In the genomic region with DNA sequence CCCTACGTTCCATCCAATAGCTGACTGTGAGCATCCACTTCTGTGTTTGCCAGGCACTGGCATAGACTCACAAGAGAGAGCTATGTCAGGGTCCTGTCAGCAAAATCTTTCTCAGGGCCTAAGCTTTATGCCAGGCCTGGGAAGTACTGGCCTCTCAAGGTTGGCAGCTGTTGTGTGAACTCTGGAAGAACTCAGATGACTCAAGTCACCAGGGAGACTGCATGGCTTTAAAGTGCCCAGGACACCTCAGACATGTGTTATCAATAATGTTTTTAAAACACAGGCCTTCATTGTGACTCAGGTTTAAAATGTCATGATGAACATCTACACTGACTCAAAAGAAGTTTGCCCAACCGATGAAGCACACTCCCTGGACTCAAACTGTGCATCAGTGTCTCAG, we compare ENCODE assay signal across 26 mouse cellular contexts. TPM values are rescaled to one million over a fixed set of nuclear protein-coding genes. Genes with fewer than 3 reads are reported as not detected.
DNase-seq lines count a peak whose midpoint lies in the region.
"Had no signal": no experiment of that assay in that cellular context is flagged by ENCODE, and none has a peak within 500 bp of the region (broad histone marks: within the 10 kb centered on the region; RNA-seq: fewer than 3 reads in every experiment).

No protein-coding gene starts in this region.

- H3K36me3 ChIP-seq in hindbrain, embryonic 10.5 days: peaks cover 41% of the 10 kb centered on the region

- H3K27ac ChIP-seq in hindbrain, embryonic 10.5 days: no peak overlapping the region
- H3K27ac ChIP-seq: embryonic facial prominence, embryonic 12.5 days; forebrain, embryonic 12.5 days; gastrocnemius, adult 2 months; heart, embryonic 10.5 days; hindbrain, embryonic 13.5 days; hindbrain, postnatal 0 days had no signal

- peak; percentile 48 to 76 for DNase-seq in adrenal gland, adult (ENCODE audit: inconsistent age in 2 of 2, low spot score in 1 of 2)
- DNase-seq in adrenal gland, postnatal 4 days (ENCODE audit: low spot score in 2 of 2): no peak
- DNase-seq in adipocyte (ENCODE audit: low spot score): peak; percentile 49
- DNase-seq in adrenal gland, postnatal 25 days: peak; percentile 6
- no peak for DNase-seq in hindbrain, embryonic 10.5 days (ENCODE audit: low spot score)
- DNase-seq in left cerebral cortex, adult 18-20 months (ENCODE audit: low spot score in 2 of 2): no peak
- DNase-seq in left cerebral cortex, adult 9 months (ENCODE audit: low spot score in 2 of 2): no peak
- DNase-seq: cerebellum, adult 11-12 months; cerebellum, adult 9-10 months; cerebellum, postnatal 25 days; gastrocnemius, adult 2 months; gastrocnemius, postnatal 36 days; heart, adult 11 months; heart, postnatal 10 days; heart, postnatal 4 days; kidney, adult 11 months; kidney, adult 9 months had no signal

- no peak overlapping the region for H3K4me3 ChIP-seq in hindbrain, embryonic 10.5 days
- H3K4me3 ChIP-seq: embryonic facial prominence, embryonic 12.5 days; forebrain, embryonic 12.5 days; gastrocnemius, adult 2 months; heart, embryonic 10.5 days; hindbrain, embryonic 13.5 days had no signal

- H3K4me1 ChIP-seq in hindbrain, embryonic 10.5 days (replicated peaks): peaks cover 6% of the 10 kb centered on the region

- 82% methylated on average over 2 of the region's 2 CpGs for WGBS in hindbrain, embryonic 10.5 days

- no peaks in the 10 kb centered on the region for H3K9me3 ChIP-seq in hindbrain, embryonic 10.5 days
- H3K9me3 ChIP-seq: embryonic facial prominence, embryonic 12.5 days; forebrain, embryonic 12.5 days; heart, embryonic 10.5 days; hindbrain, embryonic 13.5 days had no signal

- no peaks in the 10 kb centered on the region for H3K27me3 ChIP-seq in hindbrain, embryonic 10.5 days (ENCODE audit: insufficient read depth, poor library complexity, severe bottlenecking)
- H3K27me3 ChIP-seq: CH12.LX; embryonic facial prominence, embryonic 12.5 days; forebrain, embryonic 12.5 days; hindbrain, embryonic 13.5 days had no signal

RNA-seq across cellular contexts. Expression of gene Rwdd1, which starts 6.2 kb away (rescaled TPM):
- total RNA-seq in adrenal gland, postnatal 4 days (2021): 10 to 100 TPM; 78.5 to 79.1 TPM
- 88.3 and 95.6 TPM in 2 replicates for total RNA-seq in adrenal gland, postnatal 25 days (2021)
- polyA plus RNA-seq in hindbrain, embryonic 10.5 days (2016; fragmentation: Nextera tagmentation; extraction: Ambion mirVana): 126 and 143 TPM in 2 replicates
- total RNA-seq in left cerebral cortex, adult 18-20 months (2021): 100 to 1,000 TPM in 1 of 2 experiments, 10 to 100 TPM in 1; 99.0 to 111 TPM

RNA-seq across cellular contexts. Expression of gene Trappc3l, which starts 24.2 kb away (rescaled TPM):
- total RNA-seq in adrenal gland, postnatal 4 days (2021): not detected
- total RNA-seq in adrenal gland, postnatal 25 days (2021): not detected in 2 replicates
- not detected in 2 replicates for polyA plus RNA-seq in hindbrain, embryonic 10.5 days (2016; fragmentation: Nextera tagmentation; extraction: Ambion mirVana)
- total RNA-seq in left cerebral cortex, adult 18-20 months (2021): under 1 TPM in 1 of 2 experiments, not detected in 1; 0.40 TPM
- total RNA-seq: CH12.LX; gastrocnemius, adult 2 months; gastrocnemius, postnatal 36 days; heart, postnatal 10 days; heart, postnatal 4 days; hindbrain, postnatal 0 days had no signal
- polyA plus RNA-seq: embryonic facial prominence, embryonic 12.5 days; forebrain, embryonic 12.5 days; forebrain, embryonic 16.5 days; heart, embryonic 10.5 days; heart, embryonic 14.5 days; hindbrain, embryonic 13.5 days; hindbrain, postnatal 0 days; intestine, embryonic 14.5 days had no signal

RNA-seq across cellular contexts. Expression of gene Calhm4, which starts 30.9 kb away (rescaled TPM):
- not detected for total RNA-seq in adrenal gland, postnatal 4 days (2021)
- not detected in 2 replicates for total RNA-seq in adrenal gland, postnatal 25 days (2021)
- polyA plus RNA-seq in hindbrain, embryonic 10.5 days (2016; fragmentation: Nextera tagmentation; extraction: Ambion mirVana): not detected in 2 replicates
- not detected for total RNA-seq in left cerebral cortex, adult 18-20 months (2021)
- total RNA-seq: gastrocnemius, adult 2 months; gastrocnemius, postnatal 36 days; heart, postnatal 10 days; heart, postnatal 4 days; hindbrain, postnatal 0 days had no signal
- polyA plus RNA-seq: embryonic facial prominence, embryonic 12.5 days; forebrain, embryonic 12.5 days; heart, embryonic 10.5 days; heart, embryonic 14.5 days; hindbrain, embryonic 13.5 days; hindbrain, postnatal 0 days; intestine, embryonic 14.5 days had no signal

Comparison
In these comparisons a context has a peak if more than half of its experiments do, and no peak if none do; other contexts are left out.
1. DNase-seq: peak in adrenal gland, adult (2 of 2), adipocyte (single experiment) and adrenal gland, postnatal 25 days (single experiment); none in adrenal gland, postnatal 4 days (0 of 2), hindbrain, embryonic 10.5 days (single experiment), left cerebral cortex, adult 18-20 months (0 of 2) and left cerebral cortex, adult 9 months (0 of 2).